Mouse (Mus musculus) CH12.LX (cell line): ENCODE measurements around the gene Hoxd8.

Source experiments
- IRF4 ChIP-seq: IDR thresholded peaks from 2 replicates; pipeline ENCODE4 v1.6.1; 2014; ENCODE audit warnings: low read depth, mild to moderate bottlenecking, inconsistent platforms, low read length, improper control_type of control experiment
- KAT2A ChIP-seq: IDR thresholded peaks from 2 replicates; pipeline ENCODE4 v1.6.1; 2012; ENCODE audit warnings: low read length, improper control_type of control experiment, inconsistent platforms; ENCODE audit not compliant: insufficient replicate concordance
- POLR2A ChIP-seq: IDR thresholded peaks from 2 replicates; pipeline ENCODE4 v1.6.1; 2011; ENCODE audit warnings: low read depth, mild to moderate bottlenecking, improper control_type of control experiment, low read length

DNA sequence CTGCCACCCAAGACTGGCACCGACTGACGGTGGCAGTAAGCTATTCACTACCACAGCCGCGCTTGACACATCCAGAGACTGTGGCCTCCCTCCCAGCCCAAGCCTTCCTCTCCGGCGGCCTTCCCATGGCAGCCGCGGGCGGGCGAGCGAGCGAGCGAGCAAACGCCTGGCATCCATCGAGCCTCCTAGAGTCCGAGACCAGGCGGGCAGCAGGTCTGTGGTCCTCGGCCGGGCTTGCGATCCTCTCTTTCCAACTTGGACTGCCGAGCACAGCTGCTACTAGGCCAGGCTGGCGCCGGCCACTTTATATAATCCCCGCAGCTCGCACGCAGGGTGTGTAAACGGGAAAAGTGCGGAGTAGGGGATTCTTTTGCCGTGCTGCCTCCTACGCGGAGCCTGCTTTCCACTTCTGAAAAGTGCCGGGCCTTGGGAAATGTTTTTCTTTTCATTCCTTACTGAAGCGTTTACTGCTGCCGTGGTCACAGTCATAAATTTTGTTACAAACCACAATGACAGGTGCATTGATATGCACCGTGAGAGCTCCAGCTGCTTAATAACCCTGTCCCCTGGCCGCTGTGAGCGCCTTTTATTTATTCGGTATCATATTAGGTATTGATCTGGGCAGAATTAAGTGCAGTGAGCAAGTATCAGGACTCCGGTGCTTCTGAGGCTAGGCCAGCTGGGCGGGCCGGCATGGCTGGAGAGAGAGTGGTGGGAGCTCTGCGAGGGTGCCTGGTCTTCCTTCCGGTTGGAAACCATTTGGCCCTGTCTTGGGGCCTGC, 36.1 kb downstream of the Hoxd8 start:
- TF ChIP-seq KAT2A (no peak), POLR2A (no peak), IRF4 (no peak)
